Mouse (Mus musculus): Measurements from ENCODE around the gene Sipa1. TPM values are rescaled to one million over a fixed set of nuclear protein-coding genes. Genes with fewer than 3 reads are reported as not detected.

Sipa1 gene
- polyA plus RNA-seq, 1 experiment from 2014 or later = 21.5 TPM

DNA sequence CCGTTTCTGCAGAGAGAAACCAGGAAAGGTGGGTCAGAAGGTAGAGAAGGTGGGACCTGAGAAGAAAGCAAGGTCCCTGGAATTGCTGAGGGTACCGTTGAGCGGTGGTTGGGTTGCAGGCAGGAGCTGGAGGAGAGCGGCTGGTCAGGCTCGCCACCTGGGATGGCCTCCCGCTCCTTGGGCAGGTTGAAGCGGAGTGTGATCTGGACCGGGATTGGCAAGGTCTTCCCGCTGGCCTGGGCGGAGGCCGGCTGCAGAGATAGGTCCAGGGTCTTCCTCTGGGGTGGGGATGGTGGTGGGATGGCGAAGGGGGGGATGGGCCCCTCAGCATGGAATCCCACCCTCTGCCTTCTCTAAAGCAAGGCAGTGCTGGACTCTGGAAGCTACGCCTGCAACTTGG, 54.8 kb downstream of the Sipa1 start:
- Histone ChIP-seq H3K4me1 (replicated peaks) (peaks cover 9% of the 10 kb centered on the region; the same call in 1 of the 2 replicates), H3K9ac (peak overlapping the region; percentile 79), H3K27me3 (replicated peaks) (no peaks in the 10 kb centered on the region), H3K4me2 (replicated peaks) (peak overlapping the region; percentile 65), H3K36me3 (peaks cover 39% of the 10 kb centered on the region), H3K9me3 (no peaks in the 10 kb centered on the region), H3K4me3 (replicated peaks) (no peak overlapping the region; the same call in 1 of the 2 replicates), H3K27ac (no peak overlapping the region)
- ATAC-seq = no peak
- WGBS = 92% methylated on average over 13 of the region's 13 CpGs

DNA sequence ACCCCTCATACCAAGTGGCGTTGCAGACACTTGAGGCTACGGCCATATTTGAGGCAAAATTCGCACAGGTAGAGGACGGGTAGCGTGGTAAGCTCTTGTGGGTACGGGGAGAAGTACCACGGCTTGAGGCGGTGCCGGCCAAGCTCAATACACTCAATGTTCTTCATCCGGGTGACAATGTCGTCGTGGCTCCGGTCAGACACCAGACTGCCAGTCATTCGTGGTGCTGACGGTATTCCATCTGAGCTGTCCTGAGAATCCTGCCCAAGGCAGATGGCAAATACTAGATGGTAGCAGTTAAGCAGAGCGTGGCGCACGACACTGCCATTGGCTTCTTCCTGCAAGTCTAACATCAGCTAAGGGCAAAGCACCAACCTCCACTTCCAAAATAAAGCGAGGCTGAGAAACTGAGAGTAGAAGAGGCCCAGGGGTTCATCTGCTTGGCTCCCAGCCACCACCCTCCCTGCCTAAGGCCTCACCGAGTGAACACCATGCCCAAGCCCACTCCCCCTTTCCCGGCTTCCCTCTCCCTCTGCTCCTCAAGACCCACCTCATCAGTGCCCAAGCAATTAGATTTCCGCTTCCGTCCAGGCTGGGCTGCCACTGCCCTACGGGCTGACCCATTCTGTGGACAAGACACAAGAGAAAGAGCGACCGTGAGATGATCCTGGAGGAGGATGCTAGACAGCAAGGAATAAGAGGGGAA, 55.6 kb downstream of the Sipa1 start:
- H3K9me3 ChIP-seq = no peaks in the 10 kb centered on the region
- no peak overlapping the region for H3K4me2 ChIP-seq (replicated peaks)
- H3K27ac ChIP-seq = no peak overlapping the region
- peaks cover 43% of the 10 kb centered on the region for H3K36me3 ChIP-seq
- no peak overlapping the region for H3K9ac ChIP-seq
- ATAC-seq = no peak
- H3K4me1 ChIP-seq (replicated peaks) = peaks cover 15% of the 10 kb centered on the region
- H3K4me3 ChIP-seq (replicated peaks) = no peak overlapping the region
- WGBS = 94% methylated on average over 26 of the region's 26 CpGs
- H3K27me3 ChIP-seq (replicated peaks) = no peaks in the 10 kb centered on the region

- no peak overlapping the region for H3K4me2 ChIP-seq (replicated peaks)
- H3K27ac ChIP-seq = no peak overlapping the region
- H3K9ac ChIP-seq = no peak overlapping the region
- no peak overlapping the region for H3K4me3 ChIP-seq (replicated peaks)
- H3K36me3 ChIP-seq = peaks cover 43% of the 10 kb centered on the region
- WGBS = 86% methylated on average over 8 of the region's 8 CpGs
- H3K9me3 ChIP-seq = no peaks in the 10 kb centered on the region
- no peak for ATAC-seq
- peaks cover 21% of the 10 kb centered on the region for H3K4me1 ChIP-seq (replicated peaks)
- H3K27me3 ChIP-seq (replicated peaks) = no peaks in the 10 kb centered on the region
These were observed 57.3 kb downstream of the Sipa1 start for GRCm38 (mm10) chr19:5606196-5606595.

DNA sequence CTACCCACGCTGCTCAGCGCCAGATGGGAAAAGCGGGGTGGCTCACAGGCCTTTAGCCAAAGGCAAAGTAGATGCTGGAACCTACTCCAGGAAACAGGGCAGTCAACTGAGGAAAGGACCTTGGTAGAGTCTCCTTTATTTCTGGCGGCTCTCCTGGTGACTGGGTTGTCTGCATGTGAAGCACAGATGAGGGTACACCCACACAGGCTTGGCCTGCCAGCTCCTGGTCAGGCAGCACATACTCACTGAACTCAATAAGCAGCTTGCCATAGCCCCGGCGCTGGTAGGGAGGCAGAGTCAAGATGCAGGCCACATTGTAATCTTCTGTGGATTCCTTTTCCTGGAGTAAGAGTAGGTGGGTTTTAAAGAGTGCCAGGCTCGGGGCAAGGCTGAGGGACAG, 58.4 kb downstream of the Sipa1 start:
- no peak overlapping the region for H3K4me3 ChIP-seq (replicated peaks)
- H3K27me3 ChIP-seq (replicated peaks) = no peaks in the 10 kb centered on the region
- no peak for ATAC-seq
- no peak overlapping the region for H3K27ac ChIP-seq
- H3K9me3 ChIP-seq = no peaks in the 10 kb centered on the region
- H3K36me3 ChIP-seq = peaks cover 43% of the 10 kb centered on the region
- no peak overlapping the region for H3K9ac ChIP-seq
- WGBS = 91% methylated on average over 7 of the region's 7 CpGs
- no peak overlapping the region for H3K4me2 ChIP-seq (replicated peaks)
- H3K4me1 ChIP-seq (replicated peaks) = peaks cover 20% of the 10 kb centered on the region

DNA sequence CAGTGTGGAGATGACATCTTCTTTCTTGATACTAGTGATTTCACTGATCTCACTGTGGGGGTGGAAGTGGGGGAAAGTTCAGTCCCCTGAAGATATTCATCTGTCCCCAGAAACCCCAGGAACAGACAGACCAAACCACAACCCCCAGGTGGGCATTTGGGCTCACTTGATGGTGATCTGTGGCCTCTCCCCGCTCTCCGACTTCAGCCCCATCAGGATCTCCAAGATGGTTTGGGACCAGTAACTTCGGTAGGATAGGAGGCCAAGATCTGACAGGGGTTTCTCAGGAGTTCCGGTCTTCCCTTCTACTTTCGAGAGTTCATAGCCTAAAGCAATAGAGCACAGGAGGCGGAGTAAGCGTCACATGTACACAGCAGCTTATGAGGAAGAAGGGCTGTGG, 59.8 kb downstream of the Sipa1 start:
- Histone ChIP-seq H3K27me3 (replicated peaks) (no peaks in the 10 kb centered on the region), H3K4me2 (replicated peaks) (no peak overlapping the region), H3K4me1 (replicated peaks) (peaks cover 14% of the 10 kb centered on the region), H3K9me3 (no peaks in the 10 kb centered on the region), H3K9ac (no peak overlapping the region), H3K36me3 (peaks cover 41% of the 10 kb centered on the region), H3K4me3 (replicated peaks) (no peak overlapping the region), H3K27ac (no peak overlapping the region)
- WGBS = 88% methylated on average over 7 of the region's 7 CpGs
- no peak for ATAC-seq

DNA sequence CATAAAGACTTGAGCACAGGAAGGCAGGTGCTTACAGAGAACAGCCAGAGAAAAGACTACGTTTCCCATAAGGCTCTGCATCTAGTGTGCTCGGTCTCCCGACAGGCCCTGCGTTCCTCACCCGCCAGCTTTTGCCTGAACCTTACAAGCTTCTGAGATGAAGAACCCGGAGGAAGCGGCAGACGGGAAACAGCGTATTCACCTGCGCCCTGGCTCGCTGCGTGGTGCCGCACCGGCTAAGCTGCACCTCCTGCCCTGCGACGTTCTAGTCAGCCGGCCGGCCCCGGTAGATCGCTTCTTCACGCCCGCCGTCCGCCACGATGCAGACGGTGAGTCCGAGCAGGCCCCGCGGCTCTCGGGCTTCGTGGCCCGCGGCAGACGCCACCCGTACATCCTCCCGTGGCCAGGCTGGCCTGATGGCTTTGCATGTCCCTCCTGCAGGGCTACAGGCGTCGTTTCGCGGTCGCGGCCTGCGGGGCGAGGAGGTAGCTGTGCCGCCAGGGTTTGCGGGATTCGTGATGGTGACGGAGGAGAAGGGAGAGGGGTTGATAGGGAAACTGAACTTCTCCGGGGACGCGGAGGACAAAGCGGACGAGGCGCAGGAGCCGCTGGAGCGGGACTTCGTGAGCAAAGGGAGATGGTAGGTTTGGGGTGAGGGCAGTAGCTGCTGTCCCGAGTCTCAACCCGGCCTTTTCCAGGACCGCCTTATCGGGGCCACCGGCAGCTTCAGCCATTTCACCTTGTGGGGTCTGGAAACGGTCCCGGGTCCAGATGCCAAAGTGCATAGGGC, 61.6 kb downstream of the Sipa1 start, which contains the start of gene Rnaseh2c:
TSS of gene Rnaseh2c (plus strand) at position 122 of the 790 bp plus-strand sequence.
- Histone ChIP-seq H3K4me3 (replicated peaks) (peak within 1 kb of the TSS; percentile 68), H3K9ac (peak within 1 kb of the TSS; percentile 92), H3K27me3 (replicated peaks) (no peaks in the 10 kb centered on the region), H3K27ac (peak within 1 kb of the TSS; percentile 88), H3K4me1 (replicated peaks) (peaks cover 12% of the 10 kb centered on the region), H3K36me3 (peaks cover 26% of the 10 kb centered on the region), H3K4me2 (replicated peaks) (peak within 1 kb of the TSS; percentile 93), H3K9me3 (no peaks in the 10 kb centered on the region)
- peak; percentile 90 for ATAC-seq
- under 1% methylated on average over 64 of the region's 64 CpGs for WGBS

Other genes with a start within 250 kb of the Sipa1 start
- 198 and 200 TPM in 2 replicates for gene Drap1, start 238.7 kb downstream of the Sipa1 start, polyA plus RNA-seq (2015; fragmentation: Nextera tagmentation; extraction: Ambion mirVana)
- gene AI837181, start 238.6 kb downstream of the Sipa1 start, polyA plus RNA-seq (2015; fragmentation: Nextera tagmentation; extraction: Ambion mirVana) = 42.6 and 45.8 TPM in 2 replicates
- not detected in 2 replicates for gene Fosl1, start 216.2 kb downstream of the Sipa1 start, polyA plus RNA-seq (2015; fragmentation: Nextera tagmentation; extraction: Ambion mirVana)
- gene Ccdc85b, start 205.8 kb downstream of the Sipa1 start, polyA plus RNA-seq (2015; fragmentation: Nextera tagmentation; extraction: Ambion mirVana) = 8.2 and 8.7 TPM in 2 replicates
- gene Fibp, start 203.1 kb downstream of the Sipa1 start, polyA plus RNA-seq (2015; fragmentation: Nextera tagmentation; extraction: Ambion mirVana) = 95.1 and 99.4 TPM in 2 replicates
- 2.1 and 2.9 TPM in 2 replicates for gene Ctsw, start 195.2 kb downstream of the Sipa1 start, polyA plus RNA-seq (2015; fragmentation: Nextera tagmentation; extraction: Ambion mirVana)
- 118 TPM in 2 replicates for gene Efemp2, start 189.8 kb downstream of the Sipa1 start, polyA plus RNA-seq (2015; fragmentation: Nextera tagmentation; extraction: Ambion mirVana)
- gene Mus81, start 175.3 kb downstream of the Sipa1 start, polyA plus RNA-seq (2015; fragmentation: Nextera tagmentation; extraction: Ambion mirVana) = 29.5 and 29.8 TPM in 2 replicates
- 2,332 and 2,514 TPM in 2 replicates for gene Cfl1, start 173.3 kb downstream of the Sipa1 start, polyA plus RNA-seq (2015; fragmentation: Nextera tagmentation; extraction: Ambion mirVana)
- not detected in 2 replicates for gene 1700020D05Rik, start 159.9 kb downstream of the Sipa1 start, polyA plus RNA-seq (2015; fragmentation: Nextera tagmentation; extraction: Ambion mirVana)
- 7.2 and 8.0 TPM in 2 replicates for gene Snx32, start 153.2 kb downstream of the Sipa1 start, polyA plus RNA-seq (2015; fragmentation: Nextera tagmentation; extraction: Ambion mirVana)
- gene Ovol1, start 103.1 kb downstream of the Sipa1 start, polyA plus RNA-seq (2015; fragmentation: Nextera tagmentation; extraction: Ambion mirVana) = 19.3 TPM in 2 replicates
- gene Ap5b1, start 95.7 kb downstream of the Sipa1 start, polyA plus RNA-seq (2015; fragmentation: Nextera tagmentation; extraction: Ambion mirVana) = 7.9 and 9.9 TPM in 2 replicates
- gene Rnaseh2c, start 61.8 kb downstream of the Sipa1 start, polyA plus RNA-seq (2015; fragmentation: Nextera tagmentation; extraction: Ambion mirVana) = 128 and 149 TPM in 2 replicates
- 44.1 and 47.3 TPM in 2 replicates for gene Kat5, start 53.5 kb downstream of the Sipa1 start, polyA plus RNA-seq (2015; fragmentation: Nextera tagmentation; extraction: Ambion mirVana)
- 43.0 and 43.3 TPM in 2 replicates for gene Rela, start 26.2 kb downstream of the Sipa1 start, polyA plus RNA-seq (2015; fragmentation: Nextera tagmentation; extraction: Ambion mirVana)
- gene Map3k11, start 25.0 kb upstream of the Sipa1 start, polyA plus RNA-seq (2015; fragmentation: Nextera tagmentation; extraction: Ambion mirVana) = 33.7 and 36.3 TPM in 2 replicates
- gene Pcnx3, start 25.2 kb upstream of the Sipa1 start, polyA plus RNA-seq (2015; fragmentation: Nextera tagmentation; extraction: Ambion mirVana) = 16.3 and 16.8 TPM in 2 replicates
- gene Kcnk7, start 40.7 kb upstream of the Sipa1 start, polyA plus RNA-seq (2015; fragmentation: Nextera tagmentation; extraction: Ambion mirVana) = 0.29 and 0.43 TPM in 2 replicates
- 38.6 and 40.1 TPM in 2 replicates for gene Ehbp1l1, start 62.6 kb upstream of the Sipa1 start, polyA plus RNA-seq (2015; fragmentation: Nextera tagmentation; extraction: Ambion mirVana)
- gene Fam89b, start 65.9 kb upstream of the Sipa1 start, polyA plus RNA-seq (2015; fragmentation: Nextera tagmentation; extraction: Ambion mirVana) = 68.7 and 69.6 TPM in 2 replicates
- 20.7 and 21.7 TPM in 2 replicates for gene Ltbp3, start 77.2 kb upstream of the Sipa1 start, polyA plus RNA-seq (2015; fragmentation: Nextera tagmentation; extraction: Ambion mirVana)
- 60.6 and 60.9 TPM in 2 replicates for gene Scyl1, start 107.7 kb upstream of the Sipa1 start, polyA plus RNA-seq (2015; fragmentation: Nextera tagmentation; extraction: Ambion mirVana)
- gene Frmd8, start 211.6 kb upstream of the Sipa1 start, polyA plus RNA-seq (2015; fragmentation: Nextera tagmentation; extraction: Ambion mirVana) = 26.9 and 28.0 TPM in 2 replicates
- gene Slc25a45, start 214.1 kb upstream of the Sipa1 start, polyA plus RNA-seq (2015; fragmentation: Nextera tagmentation; extraction: Ambion mirVana) = 3.5 and 4.2 TPM in 2 replicates
- 1.9 and 2.7 TPM in 2 replicates for gene Tigd3, start 230.4 kb upstream of the Sipa1 start, polyA plus RNA-seq (2015; fragmentation: Nextera tagmentation; extraction: Ambion mirVana)
- gene Dpf2, start 249.3 kb upstream of the Sipa1 start, polyA plus RNA-seq (2015; fragmentation: Nextera tagmentation; extraction: Ambion mirVana) = 109 and 118 TPM in 2 replicates

Data from intestine, embryonic 15.5 days (tissue).